Mouse (Mus musculus) bone marrow, adult 2 months (tissue): ENCODE results near the gene Atf6. TPM values are rescaled to one million over a fixed set of nuclear protein-coding genes. Genes with fewer than 3 reads are reported as not detected.
A peak's percentile ranks its signal among the peaks of the same experiment; 100 is the strongest.

Experiments
- H3K27ac ChIP-seq: fragments of 200-500 bp; 2 replicates; pipeline ENCODE4 v1.5.1; 2012; ENCODE audit warnings: low read depth, mild to moderate bottlenecking, control low read depth, inconsistent platforms, low read length; ENCODE audit not compliant: control insufficient read depth, poor library complexity, insufficient read depth
- H3K4me1 ChIP-seq: fragments of 200-500 bp; 2 replicates; pipeline ENCODE4 v1.6.1; 2011; ENCODE audit warnings: low read length; ENCODE audit not compliant: control insufficient read depth, insufficient read depth
- H3K4me3 ChIP-seq: fragments of 200-500 bp; replicated peaks from 2 replicates; pipeline ENCODE3; 2011; ENCODE audit warnings: mild to moderate bottlenecking, low read depth, low read length, control low read depth; ENCODE audit not compliant: control insufficient read depth
- CTCF ChIP-seq: fragments of 200-500 bp; IDR thresholded peaks from 2 replicates; pipeline ENCODE4 v1.5.1; 2011; ENCODE audit warnings: low read length, control low read depth; ENCODE audit not compliant: control insufficient read depth, insufficient read depth
- POLR2A ChIP-seq: fragments of 200-500 bp; IDR thresholded peaks from 2 replicates; pipeline ENCODE4 v1.6.1; 2011; ENCODE audit warnings: low read depth, mild to moderate bottlenecking, control low read depth, low read length, borderline replicate concordance; ENCODE audit not compliant: control insufficient read depth
- WGBS: fragments of 180-500 bp; shearing (Covaris S2); methylation state at CpG from one replicate; pipeline ENCODE4 v1.1.7; 2018; 5-methylcytosine and 5-hydroxymethylcytosine counted together
- polyA plus RNA-seq: library from polyadenylated mRNA; stranded (reverse); fragments of >200 nt; gene quantifications from 2 replicates; pipeline ENCODE4 v1.2.4, GENCODE M21; 2011; ENCODE audit warnings: low replicate concordance; ENCODE audit not compliant: missing spikeins, insufficient read depth, insufficient read length

Gene Atf6
- polyA plus RNA-seq, 1 experiment, result 7.7 TPM

GRCm38 (mm10) chr1:170700496-170701027 is 167.0 kb downstream of the Atf6 start:
- peaks cover 2% of the 10 kb centered on the region; the same call in 1 of the 2 replicates for H3K4me1 ChIP-seq
- no peak for TF ChIP-seq CTCF
- TF ChIP-seq POLR2A, result no peak
- no peak overlapping the region for H3K27ac ChIP-seq
- H3K4me3 ChIP-seq, result no peak overlapping the region
- WGBS, result 77% methylated on average over 3 of the region's 3 CpGs

GRCm38 (mm10) chr1:170699553-170699952 is 168.0 kb downstream of the Atf6 start:
- Histone ChIP-seq H3K4me3 (no peak overlapping the region), H3K27ac (no peak overlapping the region), H3K4me1 (peaks cover 2% of the 10 kb centered on the region; the same call in 1 of the 2 replicates)
- WGBS, result 85% methylated on average over 9 of the region's 9 CpGs
- no peak for TF ChIP-seq CTCF
- TF ChIP-seq POLR2A, result no peak

- TF ChIP-seq POLR2A (no peak), CTCF (no peak)
- WGBS, result 78% methylated on average over 3 of the region's 3 CpGs
- Histone ChIP-seq H3K4me1 (peaks cover 2% of the 10 kb centered on the region; the same call in 1 of the 2 replicates), H3K27ac (no peak overlapping the region), H3K4me3 (no peak overlapping the region)
Measured at GRCm38 (mm10) chr1:170698771-170699170, 168.8 kb downstream of the Atf6 start.

GRCm38 (mm10) chr1:170697771-170698356 is 169.7 kb downstream of the Atf6 start:
- Histone ChIP-seq H3K4me1 (peaks cover 2% of the 10 kb centered on the region; the same call in 1 of the 2 replicates), H3K27ac (no peak overlapping the region), H3K4me3 (no peak overlapping the region)
- WGBS, result 85% methylated on average over 7 of the region's 7 CpGs
- TF ChIP-seq POLR2A (no peak), CTCF (no peak)

- Histone ChIP-seq H3K4me3 (no peak overlapping the region), H3K4me1 (no peaks in the 10 kb centered on the region; the same call in 1 of the 2 replicates), H3K27ac (no peak overlapping the region)
- 85% methylated on average over 8 of the region's 8 CpGs for WGBS
- TF ChIP-seq CTCF, result no peak
- no peak for TF ChIP-seq POLR2A
Measured at GRCm38 (mm10) chr1:170696996-170697395, 170.6 kb downstream of the Atf6 start.

GRCm38 (mm10) chr1:170695326-170695725 is 172.2 kb downstream of the Atf6 start:
- Histone ChIP-seq H3K4me3 (no peak overlapping the region), H3K4me1 (no peaks in the 10 kb centered on the region), H3K27ac (no peak overlapping the region)
- WGBS, result 80% methylated on average over 6 of the region's 6 CpGs
- TF ChIP-seq POLR2A (no peak), CTCF (no peak)

GRCm38 (mm10) chr1:170694821-170695291 is 172.7 kb downstream of the Atf6 start:
- no peak for TF ChIP-seq CTCF
- no peak for TF ChIP-seq POLR2A
- 62% methylated on average over 5 of the region's 5 CpGs for WGBS

GRCm38 (mm10) chr1:170691301-170691700 is 176.3 kb downstream of the Atf6 start:
- no peaks in the 10 kb centered on the region; the same call in 1 of the 2 replicates for H3K4me1 ChIP-seq
- TF ChIP-seq POLR2A (no peak), CTCF (no peak)
- no peak overlapping the region for H3K4me3 ChIP-seq
- WGBS, result 82% methylated on average over 5 of the region's 5 CpGs
- no peak overlapping the region for H3K27ac ChIP-seq

More at GRCm38 (mm10) chr1:170694821-170695291, 172.7 kb downstream of the Atf6 start:
- H3K4me3 ChIP-seq, result no peak overlapping the region
- no peak overlapping the region for H3K27ac ChIP-seq
- H3K4me1 ChIP-seq, result no peaks in the 10 kb centered on the region; the same call in 1 of the 2 replicates

GRCm38 (mm10) chr1:170689773-170690172 is 177.8 kb downstream of the Atf6 start:
- Histone ChIP-seq H3K4me3 (no peak overlapping the region), H3K4me1 (peaks cover 2% of the 10 kb centered on the region; the same call in 1 of the 2 replicates), H3K27ac (peak overlapping the region; percentile 74)
- TF ChIP-seq CTCF (no peak), POLR2A (no peak)
- WGBS, result 48% methylated on average over 8 of the region's 8 CpGs
